Mouse (Mus musculus): ENCODE measurements at regions not wholly inside any gene's neighbourhood (a gene's known extent, or its start where the extent isn't known, plus 50 kb on each side); places are given as distances from the start of the nearest gene placed in this dataset.
A peak's percentile ranks its signal among the peaks of the same experiment; 100 is the strongest.

DNA sequence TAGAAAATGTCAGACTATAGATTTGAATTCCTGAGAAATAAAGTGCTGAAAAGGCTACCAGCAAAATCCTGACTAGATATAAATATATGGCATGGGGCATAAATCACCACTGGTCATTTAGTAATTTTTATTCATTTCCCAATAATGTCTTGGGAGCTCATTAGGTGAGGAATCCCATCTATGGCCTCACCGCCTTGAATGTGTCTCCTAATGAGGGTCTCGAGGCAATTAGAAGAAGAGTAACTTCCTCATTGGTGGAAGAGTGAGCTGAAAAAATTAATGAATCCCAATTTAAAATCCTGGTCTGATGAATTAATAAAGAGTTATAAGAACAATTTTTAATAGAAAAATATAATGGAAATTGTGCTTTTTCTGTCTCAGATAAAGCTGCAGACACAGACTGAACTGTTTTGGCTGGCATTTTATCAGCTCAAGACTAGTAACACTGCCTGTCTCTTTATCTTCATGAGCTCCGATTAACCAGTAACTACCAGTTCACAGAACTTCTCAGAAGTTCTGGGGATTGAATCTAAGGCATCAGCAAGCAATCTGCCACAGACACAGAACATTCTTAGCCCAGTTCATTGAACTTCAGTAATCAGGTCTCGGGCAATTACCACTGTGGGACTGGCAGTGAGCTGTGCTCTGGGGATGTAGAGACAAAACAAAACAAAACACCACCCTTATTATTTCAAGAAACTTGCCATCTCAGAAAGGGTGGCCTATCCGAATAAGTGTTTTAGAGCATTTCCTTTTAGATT is 170.7 kb downstream of the Plpp3 start:
- no peak for DNase-seq (ENCODE audit: low read depth)

DNA sequence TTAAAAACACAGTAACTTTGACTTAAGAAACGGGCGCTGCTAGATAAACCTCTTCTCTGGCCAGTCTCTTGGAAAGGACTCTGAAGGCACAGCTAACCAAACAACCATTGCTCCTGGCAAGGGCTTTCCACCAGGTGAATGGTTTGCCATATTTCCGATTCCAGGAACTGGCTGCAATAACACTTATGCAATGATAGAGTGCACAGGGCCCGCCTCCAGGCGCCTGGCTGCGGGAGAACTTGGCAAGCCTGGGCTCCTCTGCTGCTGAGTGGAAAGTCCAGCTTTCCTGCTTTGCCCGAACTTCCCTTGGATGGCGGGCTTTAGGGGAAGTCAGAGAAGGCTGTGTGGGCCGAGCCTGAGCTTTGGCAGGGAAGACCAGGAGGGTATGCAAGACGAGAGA is 171.6 kb downstream of the Plpp3 start:
- DNase-seq (ENCODE audit: low read depth) = peak; percentile 62

GRCm38 (mm10) chr4:105332081-105332480 is 174.9 kb downstream of the Plpp3 start:
- no peak for DNase-seq (ENCODE audit: low read depth)

GRCm38 (mm10) chr4:105335872-105336271 is 178.7 kb downstream of the Plpp3 start:
- no peak for DNase-seq (ENCODE audit: low read depth)

DNA sequence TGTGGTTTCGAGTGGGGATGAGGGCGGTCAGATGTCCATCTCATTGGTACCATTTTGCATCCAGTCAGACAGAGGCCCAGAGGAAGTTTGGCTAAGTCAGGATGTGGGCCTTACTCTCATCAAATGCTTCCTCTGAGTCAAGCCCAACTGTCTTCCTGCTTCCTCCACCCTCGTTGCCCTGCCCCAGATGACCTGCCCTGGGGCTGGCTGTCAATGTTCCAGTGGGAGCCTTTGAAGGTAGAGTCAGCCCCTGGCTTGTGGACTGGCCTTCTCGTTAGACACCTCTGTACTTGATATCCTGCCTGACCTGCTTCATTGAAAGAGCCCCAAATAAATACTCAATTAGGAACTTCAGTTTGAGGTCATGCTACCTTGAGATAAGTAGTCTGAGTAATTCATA is 179.4 kb downstream of the Plpp3 start:
- no peak for DNase-seq (ENCODE audit: low read depth)

DNA sequence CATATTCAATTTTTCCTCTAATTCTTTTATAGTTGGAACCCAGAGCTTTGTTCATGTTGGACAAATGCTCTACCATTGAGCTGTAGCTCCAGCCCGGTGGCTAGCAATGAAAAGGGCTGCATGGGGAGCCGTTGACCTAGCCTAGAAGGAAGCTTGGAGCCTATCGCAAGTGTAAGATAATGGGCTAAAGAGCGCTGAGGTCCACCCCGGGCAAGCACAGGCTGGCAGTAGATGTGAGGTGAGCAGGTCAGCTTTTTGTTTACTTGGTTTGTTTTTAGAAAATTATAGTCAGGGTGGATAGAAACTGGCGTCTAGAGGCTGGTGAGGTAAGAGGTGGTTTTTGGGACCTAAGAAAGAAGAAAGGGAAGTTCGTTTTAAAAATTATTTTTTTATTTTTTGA is 181.0 kb downstream of the Plpp3 start:
- no peak for DNase-seq (ENCODE audit: low read depth)

- peak; percentile 72 for DNase-seq (ENCODE audit: low read depth)
These were observed 181.7 kb downstream of the Plpp3 start for GRCm38 (mm10) chr4:105338861-105339260.

DNA sequence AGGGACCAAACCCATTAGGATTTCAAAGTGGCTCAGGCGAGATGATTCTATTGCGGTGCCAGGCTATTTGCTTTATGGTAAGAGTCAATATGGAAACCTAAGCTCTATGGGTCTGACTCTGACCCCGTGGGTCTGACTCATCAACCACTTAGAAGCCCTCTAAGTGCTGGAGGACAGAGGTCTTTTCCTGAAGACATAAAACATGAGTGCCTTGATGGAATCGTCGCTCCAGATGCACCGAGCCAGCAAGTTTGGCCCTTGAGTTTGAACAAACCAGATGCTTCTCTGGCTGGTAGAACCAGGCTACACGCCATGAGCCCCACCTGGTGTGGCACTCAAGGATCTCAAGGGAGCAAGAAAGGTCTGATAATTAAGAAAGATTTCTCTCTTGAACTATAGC is 184.1 kb downstream of the Plpp3 start:
- peak; percentile 63 for DNase-seq (ENCODE audit: low read depth)

- no peak for DNase-seq (ENCODE audit: low read depth)
These were observed 189.7 kb downstream of the Plpp3 start for GRCm38 (mm10) chr4:105346846-105347245.

DNA sequence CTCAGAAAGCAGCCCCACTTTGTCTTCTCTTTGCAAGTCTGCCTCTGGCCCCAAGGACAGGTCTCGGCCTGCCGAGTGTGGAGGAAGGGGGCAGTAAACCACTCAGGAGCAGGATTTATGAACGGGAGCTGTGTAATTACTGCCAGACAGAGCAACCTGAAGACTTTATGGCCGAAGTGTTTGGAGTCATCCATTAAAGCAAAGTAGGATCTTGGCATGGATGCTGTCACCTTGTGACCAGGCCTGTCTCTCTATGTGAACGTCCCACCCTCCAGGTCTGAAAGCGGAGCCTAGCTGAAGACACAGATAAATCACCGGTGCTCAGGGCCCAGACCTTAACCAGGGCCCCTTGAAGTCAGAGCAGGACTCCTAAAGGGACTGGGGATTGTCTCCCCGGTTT is 190.8 kb downstream of the Plpp3 start:
- DNase-seq (ENCODE audit: low read depth) = no peak

DNA sequence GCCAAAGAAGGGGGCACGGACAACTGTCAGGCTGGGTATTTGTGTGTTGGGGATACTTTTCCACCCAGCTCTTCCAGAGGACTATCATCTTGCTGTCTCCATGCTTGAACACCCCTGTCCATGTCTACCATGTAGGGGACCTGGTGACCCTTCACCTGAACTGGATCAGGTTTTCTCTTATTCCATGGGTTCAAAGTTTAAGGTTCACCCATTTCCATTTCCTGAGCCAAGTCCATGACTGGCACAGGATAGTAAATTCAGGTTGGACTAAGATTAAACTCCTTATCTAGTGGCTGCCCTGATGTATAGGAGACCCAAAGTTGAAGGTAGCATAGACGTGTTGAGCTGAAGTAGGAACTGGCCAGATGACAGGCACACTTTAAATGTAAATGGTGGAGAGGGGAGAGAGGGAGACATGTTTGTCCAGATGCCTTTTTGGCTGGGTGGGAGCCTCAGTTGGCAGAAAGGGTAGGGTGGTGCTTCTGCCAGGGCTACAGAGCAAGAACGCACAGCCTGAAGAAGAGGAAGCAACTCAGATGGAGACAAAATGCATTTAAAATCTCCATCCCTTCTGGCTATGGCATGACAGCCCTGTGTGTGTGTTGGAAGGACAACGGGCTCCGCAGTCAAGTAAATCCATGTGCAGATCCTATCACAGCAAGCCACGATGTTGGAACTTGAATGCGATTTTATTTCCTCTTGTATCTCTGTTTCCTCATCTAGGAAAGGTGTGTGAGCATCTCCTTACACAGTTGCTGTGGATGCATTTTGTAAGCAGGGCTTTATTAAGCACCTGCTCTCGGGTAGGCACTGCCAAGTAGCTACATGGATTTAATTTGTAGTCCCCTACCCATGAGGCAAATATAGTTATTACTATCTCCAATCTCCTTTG is 192.4 kb downstream of the Plpp3 start:
- DNase-seq (ENCODE audit: low read depth) = no peak

- peak; percentile 89 for DNase-seq (ENCODE audit: low read depth)
These were observed 195.2 kb downstream of the Plpp3 start for GRCm38 (mm10) chr4:105352342-105352741.

DNA sequence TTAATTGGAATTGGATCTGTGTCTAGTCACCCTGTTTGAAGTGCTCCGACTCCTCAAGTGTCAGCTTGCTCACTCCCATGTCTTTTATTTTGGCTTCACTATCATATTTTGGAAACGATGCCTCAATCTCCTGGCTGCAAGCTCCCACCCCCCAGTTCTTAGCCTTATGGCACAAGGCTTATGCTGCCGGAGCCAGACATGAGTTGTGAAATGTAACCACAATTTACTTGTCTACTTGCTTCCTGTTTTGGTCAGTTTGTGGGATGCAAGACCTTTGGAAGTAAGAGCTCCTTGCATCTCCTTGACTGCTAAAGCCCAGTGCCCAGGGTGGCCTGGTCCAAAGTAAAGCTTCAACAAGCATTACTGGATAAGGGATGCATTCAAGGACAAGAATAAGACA is 195.8 kb downstream of the Plpp3 start:
- DNase-seq (ENCODE audit: low read depth) = no peak

DNA sequence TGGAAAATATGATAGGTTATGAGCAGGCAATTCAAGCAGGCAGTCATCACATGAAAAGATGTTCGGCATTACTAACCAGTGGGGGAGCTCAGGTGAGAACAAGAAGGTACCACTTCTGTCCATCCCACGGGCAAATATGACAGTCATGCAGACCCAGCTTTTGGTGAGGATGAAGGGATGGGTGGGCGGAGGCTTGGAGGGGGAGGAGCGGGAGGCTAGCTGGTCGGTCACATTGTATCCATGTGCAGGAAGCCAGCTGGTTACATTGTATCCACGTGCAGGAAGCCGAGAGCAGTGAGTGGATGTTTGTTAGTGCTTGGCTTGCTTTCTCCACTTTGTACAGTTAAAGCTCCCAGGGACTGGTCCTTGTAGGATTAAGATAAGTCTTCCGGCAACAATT is 196.9 kb downstream of the Plpp3 start:
- DNase-seq (ENCODE audit: low read depth) = no peak

DNA sequence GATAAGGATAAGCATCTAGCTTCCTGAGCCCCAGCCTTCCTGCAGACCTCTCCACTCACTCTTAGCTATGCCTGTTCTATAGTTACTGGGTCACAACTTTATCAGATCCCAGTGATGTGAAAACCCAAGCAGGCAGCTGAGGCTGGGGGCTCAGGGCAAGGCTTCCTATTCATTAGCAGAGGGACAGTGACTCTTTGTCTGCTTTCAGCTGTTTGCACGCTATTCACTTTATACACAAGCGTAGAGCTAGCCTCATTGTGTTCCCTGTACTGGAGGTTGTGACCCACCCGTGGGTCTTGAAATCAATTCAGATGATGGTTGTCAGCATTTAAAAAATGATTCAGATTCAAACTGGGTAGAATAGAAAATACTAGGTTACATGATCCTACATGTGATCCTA is 199.5 kb downstream of the Plpp3 start:
- DNase-seq (ENCODE audit: low read depth) = no peak

DNA sequence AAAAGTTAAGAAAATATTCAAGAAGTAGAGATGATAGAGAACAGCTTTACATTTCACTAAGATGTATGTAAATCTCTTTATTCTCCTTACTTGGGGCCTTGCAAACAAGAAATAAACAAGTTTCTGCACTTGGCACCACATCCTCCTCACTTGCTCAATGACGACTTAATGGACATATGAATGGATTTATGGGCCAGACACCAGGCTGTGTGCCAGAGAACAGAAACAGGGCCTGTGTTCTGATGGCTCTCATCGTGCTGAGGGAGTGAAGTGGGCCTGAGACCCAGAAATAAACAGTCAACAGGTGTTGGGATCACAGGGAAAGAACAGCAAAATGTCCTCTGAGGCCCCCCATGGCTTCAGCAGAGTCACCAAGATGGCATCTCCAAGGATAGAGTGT is 201.6 kb downstream of the Plpp3 start:
- peak; percentile 83 for DNase-seq (ENCODE audit: low read depth)

DNA sequence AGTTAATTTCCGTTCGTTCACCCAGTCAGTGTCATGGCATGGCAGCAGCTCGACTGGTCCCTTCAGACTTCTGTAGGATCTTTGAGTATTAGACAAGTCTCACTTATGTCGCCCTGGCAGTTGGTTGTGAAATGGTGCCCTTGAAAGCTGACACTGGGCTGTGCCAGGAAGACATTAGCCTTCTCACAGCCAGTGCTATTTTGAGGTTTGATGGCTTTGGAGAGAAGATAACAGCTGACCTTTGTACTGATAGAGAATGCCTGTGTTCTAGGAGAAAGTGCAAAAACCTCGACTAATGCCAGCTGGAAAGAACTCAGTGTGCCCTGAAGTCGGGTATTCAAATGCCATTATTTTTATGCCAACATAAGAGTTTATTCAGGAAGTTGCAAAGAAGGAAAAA is 207.3 kb downstream of the Plpp3 start:
- DNase-seq (ENCODE audit: low read depth) = peak; percentile 19

DNA sequence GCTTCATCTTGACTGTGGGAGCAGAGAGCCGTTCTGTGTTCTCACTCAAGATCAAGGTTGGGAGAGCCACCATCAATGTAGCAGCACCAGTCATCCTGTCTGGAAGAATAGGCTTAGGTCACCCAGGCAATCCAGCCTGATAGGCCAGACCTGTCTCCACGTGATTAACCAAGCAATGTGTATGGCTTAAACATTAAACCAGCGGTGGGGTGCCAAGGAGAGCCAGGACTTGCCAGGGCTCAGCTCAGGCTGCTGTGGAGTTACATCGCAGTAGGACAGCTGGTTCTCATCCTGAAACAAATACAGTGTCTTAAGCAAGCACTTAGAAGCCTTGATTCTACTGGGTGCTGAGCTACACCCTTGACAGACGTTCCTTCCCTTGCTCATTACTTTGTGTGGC is 207.9 kb downstream of the Plpp3 start:
- no peak for DNase-seq (ENCODE audit: low read depth)

DNA sequence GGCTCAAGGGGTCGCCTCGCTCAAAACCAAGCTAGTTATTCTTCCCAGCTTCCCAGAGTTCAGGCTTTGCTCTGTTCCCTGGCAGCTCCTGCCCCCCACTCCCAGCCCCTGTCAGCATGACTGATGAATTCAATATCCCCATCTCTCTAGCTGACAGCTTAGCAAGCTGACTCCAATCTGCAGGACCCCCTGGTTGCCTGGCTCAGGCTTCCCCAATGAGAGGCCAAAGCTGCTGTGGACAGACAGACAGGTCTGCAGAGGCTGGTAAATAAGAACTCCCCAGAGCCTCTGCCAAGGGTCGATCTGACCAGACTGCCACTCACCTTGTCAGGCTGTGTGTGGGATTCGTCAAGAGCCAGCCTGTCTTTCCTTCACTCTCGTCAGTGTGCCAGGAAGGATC is 219.4 kb downstream of the Plpp3 start:
- no peak for DNase-seq (ENCODE audit: low read depth)

GRCm38 (mm10) chr4:105377469-105378187 is 220.5 kb downstream of the Plpp3 start:
- no peak for DNase-seq (ENCODE audit: low read depth)

- no peak for DNase-seq (ENCODE audit: low read depth)
These were observed 227.7 kb downstream of the Plpp3 start for GRCm38 (mm10) chr4:105384826-105385225.

DNA sequence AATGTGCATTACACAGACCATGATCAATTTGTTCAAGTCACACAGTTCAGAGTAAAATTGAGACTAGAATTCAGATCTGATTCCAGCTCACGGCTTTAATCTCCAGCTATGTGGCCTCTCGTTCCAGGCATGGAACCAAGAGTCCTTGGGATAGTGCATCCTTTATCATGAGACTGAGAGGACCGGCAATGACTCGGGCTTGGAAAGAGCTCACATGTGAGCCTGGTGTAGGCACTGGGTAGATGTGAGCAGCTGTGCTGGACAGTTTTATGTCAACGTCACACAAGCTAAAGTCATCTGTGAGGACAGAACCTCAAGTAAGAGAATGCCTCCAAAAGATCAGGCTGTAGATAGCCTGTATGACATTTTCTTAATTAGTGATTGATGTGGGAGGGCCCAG is 228.3 kb downstream of the Plpp3 start:
- DNase-seq (ENCODE audit: low read depth) = no peak

- peak; percentile 83 for DNase-seq (ENCODE audit: low read depth)
These were observed 233.2 kb downstream of the Plpp3 start for GRCm38 (mm10) chr4:105390378-105390777.
